Mouse (Mus musculus) heart, embryonic 15.5 days (tissue): ENCODE results near the gene Rbbp8nl. TPM values are rescaled to one million over a fixed set of nuclear protein-coding genes. Genes with fewer than 3 reads are reported as not detected.

ENCODE experiments used
- ATAC-seq: fragments of 200-750 bp; cut with Nextera tagmentation; replicated peaks from 2 replicates; pipeline ENCODE4 v1.8.0; 2017; ENCODE audit warnings: low read depth, moderate TSS enrichment; ENCODE audit not compliant: insufficient number of reproducible peaks, insufficient read depth, low FRiP score
- H3K27ac ChIP-seq: fragments of 300-500 bp; sonication (generic); 2 replicates; pipeline ENCODE4 v1.5.1; 2015; ENCODE audit warnings: mild to moderate bottlenecking, inconsistent platforms
- H3K27me3 ChIP-seq: fragments of 300-500 bp; sonication (generic); 2 replicates; pipeline ENCODE4 v1.6.1; 2015; ENCODE audit warnings: inconsistent platforms
- H3K36me3 ChIP-seq: fragments of 300-500 bp; sonication (generic); 2 replicates; pipeline ENCODE4 v1.6.1; 2015; ENCODE audit warnings: mild to moderate bottlenecking, inconsistent platforms
- H3K4me1 ChIP-seq: fragments of 300-500 bp; sonication (generic); replicated peaks from 2 replicates; pipeline ENCODE4 v1.6.1; 2015; ENCODE audit warnings: inconsistent platforms
- H3K4me2 ChIP-seq: fragments of 300-500 bp; sonication (generic); 2 replicates; pipeline ENCODE4 v1.6.1; 2015; ENCODE audit warnings: inconsistent platforms, mild to moderate bottlenecking, moderate library complexity
- H3K4me3 ChIP-seq: fragments of 300-500 bp; sonication (generic); 2 replicates; pipeline ENCODE4 v1.5.1; 2015; ENCODE audit warnings: mild to moderate bottlenecking, inconsistent platforms
- H3K9ac ChIP-seq: fragments of 300-500 bp; sonication (generic); 2 replicates; pipeline ENCODE4 v1.6.1; 2015; ENCODE audit warnings: mild to moderate bottlenecking, inconsistent platforms
- H3K9me3 ChIP-seq: fragments of 300-500 bp; sonication (generic); replicated peaks from 2 replicates; pipeline ENCODE4 v1.6.1; 2016; ENCODE audit warnings: inconsistent platforms
- WGBS: fragments of 180-500 bp; shearing (Covaris S2); methylation state at CpG from one replicate; pipeline ENCODE4 v1.1.7; 2015; ENCODE audit warnings: mixed read lengths; 5-methylcytosine and 5-hydroxymethylcytosine counted together
- polyA plus RNA-seq: library from polyadenylated mRNA; unstranded; fragments of >200 nt; fragmentation: Nextera tagmentation; extraction: Ambion mirVana; gene quantifications from 2 replicates; pipeline ENCODE4 v1.2.1, GENCODE M21; 2015

The Rbbp8nl gene
- polyA plus RNA-seq, 1 experiment from 2014 or later: 0.06 TPM

GRCm38 (mm10) chr2:180306423-180307168, 16.9 kb upstream of the Rbbp8nl start:
- 0 out of 2 replicates have a peak, but pooled peaks have one; percentile 19 for ATAC-seq
- Histone ChIP-seq H3K36me3 (no peaks in the 10 kb centered on the region), H3K27me3 (no peaks in the 10 kb centered on the region), H3K9ac (no peak overlapping the region), H3K4me2 (no peak overlapping the region), H3K27ac (no peak overlapping the region), H3K9me3 (no peaks in the 10 kb centered on the region), H3K4me1 (peaks cover 14% of the 10 kb centered on the region), H3K4me3 (no peak overlapping the region)
- WGBS: 63% methylated on average over 8 of the region's 8 CpGs

GRCm38 (mm10) chr2:180306009-180306408, 16.3 kb upstream of the Rbbp8nl start:
- no peaks in the 10 kb centered on the region for H3K36me3 ChIP-seq
- H3K4me3 ChIP-seq: no peak overlapping the region
- ATAC-seq: no peak
- H3K4me1 ChIP-seq: peaks cover 8% of the 10 kb centered on the region
- no peak overlapping the region for H3K4me2 ChIP-seq
- no peaks in the 10 kb centered on the region for H3K27me3 ChIP-seq
- H3K9ac ChIP-seq: no peak overlapping the region
- H3K27ac ChIP-seq: no peak overlapping the region
- 65% methylated on average over 2 of the region's 2 CpGs for WGBS
- no peaks in the 10 kb centered on the region for H3K9me3 ChIP-seq

GRCm38 (mm10) chr2:180305490-180305889, 15.8 kb upstream of the Rbbp8nl start:
- ATAC-seq: no peak
- no peak overlapping the region for H3K27ac ChIP-seq
- no peaks in the 10 kb centered on the region for H3K36me3 ChIP-seq
- peaks cover 5% of the 10 kb centered on the region; the same call in 1 of the 2 replicates for H3K4me1 ChIP-seq
- 73% methylated on average over 3 of the region's 3 CpGs for WGBS
- no peak overlapping the region for H3K4me3 ChIP-seq
- no peaks in the 10 kb centered on the region for H3K9me3 ChIP-seq
- no peak overlapping the region for H3K9ac ChIP-seq
- H3K4me2 ChIP-seq: no peak overlapping the region
- H3K27me3 ChIP-seq: no peaks in the 10 kb centered on the region

GRCm38 (mm10) chr2:180304554-180304953, 14.9 kb upstream of the Rbbp8nl start:
- no peak overlapping the region for H3K4me2 ChIP-seq
- no peaks in the 10 kb centered on the region for H3K36me3 ChIP-seq
- no peaks in the 10 kb centered on the region for H3K9me3 ChIP-seq
- peaks cover 5% of the 10 kb centered on the region; the same call in 1 of the 2 replicates for H3K4me1 ChIP-seq
- no peak overlapping the region for H3K9ac ChIP-seq
- WGBS: 58% methylated on average over 4 of the region's 4 CpGs
- H3K27ac ChIP-seq: no peak overlapping the region
- H3K27me3 ChIP-seq: no peaks in the 10 kb centered on the region
- no peak for ATAC-seq
- H3K4me3 ChIP-seq: no peak overlapping the region

GRCm38 (mm10) chr2:180303468-180303867, 13.8 kb upstream of the Rbbp8nl start:
- peak; percentile 65 for ATAC-seq
- peaks cover 5% of the 10 kb centered on the region; the same call in 1 of the 2 replicates for H3K4me1 ChIP-seq
- 53% methylated on average over 12 of the region's 12 CpGs for WGBS

GRCm38 (mm10) chr2:180302201-180302600, 12.5 kb upstream of the Rbbp8nl start:
- Histone ChIP-seq H3K27ac (no peak overlapping the region), H3K9me3 (no peaks in the 10 kb centered on the region), H3K27me3 (no peaks in the 10 kb centered on the region), H3K9ac (no peak overlapping the region), H3K4me3 (no peak overlapping the region), H3K4me2 (no peak overlapping the region), H3K36me3 (no peaks in the 10 kb centered on the region), H3K4me1 (peaks cover 5% of the 10 kb centered on the region; the same call in 1 of the 2 replicates)
- WGBS: 78% methylated on average over 4 of the region's 4 CpGs
- no peak for ATAC-seq

More at GRCm38 (mm10) chr2:180303468-180303867, 13.8 kb upstream of the Rbbp8nl start:
- H3K9ac ChIP-seq: no peak overlapping the region
- no peak overlapping the region for H3K4me2 ChIP-seq
- no peak overlapping the region for H3K4me3 ChIP-seq
- H3K9me3 ChIP-seq: no peaks in the 10 kb centered on the region
- H3K27ac ChIP-seq: peak overlapping the region; percentile 28; the same call in 1 of the 2 replicates
- H3K36me3 ChIP-seq: no peaks in the 10 kb centered on the region
- no peaks in the 10 kb centered on the region for H3K27me3 ChIP-seq

- no peak overlapping the region for H3K9ac ChIP-seq
- no peaks in the 10 kb centered on the region for H3K9me3 ChIP-seq
- 20% methylated on average over 5 of the region's 5 CpGs for WGBS
- no peak overlapping the region for H3K27ac ChIP-seq
- no peaks in the 10 kb centered on the region for H3K4me1 ChIP-seq
- no peak overlapping the region for H3K4me2 ChIP-seq
- ATAC-seq: no peak
- no peaks in the 10 kb centered on the region for H3K36me3 ChIP-seq
- no peaks in the 10 kb centered on the region for H3K27me3 ChIP-seq
- H3K4me3 ChIP-seq: no peak overlapping the region
These were observed 11.1 kb upstream of the Rbbp8nl start for GRCm38 (mm10) chr2:180300771-180301170.

- no peak for ATAC-seq
- H3K9ac ChIP-seq: no peak overlapping the region
- H3K4me1 ChIP-seq: no peaks in the 10 kb centered on the region
- H3K4me2 ChIP-seq: no peak overlapping the region
- no peak overlapping the region for H3K27ac ChIP-seq
- H3K9me3 ChIP-seq: no peaks in the 10 kb centered on the region
- WGBS: 35% methylated on average over 2 of the region's 2 CpGs
- no peaks in the 10 kb centered on the region for H3K36me3 ChIP-seq
- no peak overlapping the region for H3K4me3 ChIP-seq
- no peaks in the 10 kb centered on the region for H3K27me3 ChIP-seq
These were observed 10.6 kb upstream of the Rbbp8nl start for GRCm38 (mm10) chr2:180300252-180300651.

GRCm38 (mm10) chr2:180292906-180293305, 3.2 kb upstream of the Rbbp8nl start:
- 65% methylated on average over 8 of the region's 8 CpGs for WGBS
- Histone ChIP-seq H3K4me3 (no peak overlapping the region), H3K4me2 (no peak overlapping the region), H3K9ac (no peak overlapping the region), H3K4me1 (peaks cover 23% of the 10 kb centered on the region), H3K27me3 (no peaks in the 10 kb centered on the region), H3K36me3 (no peaks in the 10 kb centered on the region), H3K27ac (no peak overlapping the region), H3K9me3 (no peaks in the 10 kb centered on the region)
- no peak for ATAC-seq

GRCm38 (mm10) chr2:180292026-180292425, 2.3 kb upstream of the Rbbp8nl start:
- Histone ChIP-seq H3K36me3 (no peaks in the 10 kb centered on the region), H3K9me3 (no peaks in the 10 kb centered on the region), H3K9ac (no peak overlapping the region), H3K4me3 (no peak overlapping the region), H3K27ac (no peak overlapping the region), H3K27me3 (no peaks in the 10 kb centered on the region), H3K4me2 (no peak overlapping the region), H3K4me1 (peaks cover 23% of the 10 kb centered on the region)
- 61% methylated on average over 4 of the region's 4 CpGs for WGBS
- no peak for ATAC-seq

- Histone ChIP-seq H3K4me3 (no peak overlapping the region), H3K4me1 (peaks cover 23% of the 10 kb centered on the region), H3K9ac (no peak overlapping the region), H3K4me2 (no peak overlapping the region), H3K36me3 (no peaks in the 10 kb centered on the region), H3K9me3 (no peaks in the 10 kb centered on the region), H3K27ac (no peak overlapping the region), H3K27me3 (no peaks in the 10 kb centered on the region)
- no peak for ATAC-seq
- 68% methylated on average over 5 of the region's 5 CpGs for WGBS
These were observed 1.9 kb upstream of the Rbbp8nl start for GRCm38 (mm10) chr2:180291566-180291965.

GRCm38 (mm10) chr2:180290503-180290902, 824 bp upstream of the Rbbp8nl start:
- no peak overlapping the region for H3K9ac ChIP-seq
- no peak; the same call in 1 of the 2 replicates for ATAC-seq
- no peak overlapping the region for H3K4me2 ChIP-seq
- WGBS: 19% methylated on average over 6 of the region's 6 CpGs
- H3K4me1 ChIP-seq: peaks cover 23% of the 10 kb centered on the region
- H3K9me3 ChIP-seq: no peaks in the 10 kb centered on the region
- no peaks in the 10 kb centered on the region for H3K36me3 ChIP-seq
- H3K27me3 ChIP-seq: no peaks in the 10 kb centered on the region
- no peak overlapping the region for H3K27ac ChIP-seq
- no peak overlapping the region for H3K4me3 ChIP-seq
